Mouse (Mus musculus) heart, adult 2 months (tissue): ENCODE measurements around the gene Ntrk2.

Source experiments
- CTCF ChIP-seq: fragments of 200-600 bp; IDR thresholded peaks from 2 replicates; pipeline ENCODE4 v1.8.1; 2022; ENCODE audit warnings: antibody characterized with exemption, mild to moderate bottlenecking, moderate library complexity
- EP300 ChIP-seq: fragments of 200-500 bp; IDR thresholded peaks from 2 replicates; pipeline ENCODE4 v1.6.1; 2011; ENCODE audit warnings: low read depth, low read length, control low read depth; ENCODE audit not compliant: insufficient read depth

DNA sequence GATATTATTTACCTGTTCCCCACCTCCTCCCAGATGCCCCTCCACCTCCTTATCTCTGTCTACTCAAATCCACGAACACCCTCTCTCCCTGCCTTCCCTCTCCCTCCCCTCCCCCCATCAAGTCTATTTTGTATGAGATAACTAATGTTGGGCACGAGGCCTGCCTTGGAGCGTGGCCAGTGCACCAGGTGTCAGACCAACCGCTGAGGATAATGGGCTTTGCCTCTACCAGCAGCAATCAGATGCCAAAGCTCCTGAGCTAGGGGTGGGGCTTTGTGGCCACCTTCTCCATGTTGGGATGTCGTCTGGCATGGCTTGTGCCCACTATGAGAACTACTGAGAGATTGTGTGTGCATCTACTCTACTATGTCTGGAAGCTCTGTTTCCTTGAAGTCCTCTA is 161.8 kb downstream of the Ntrk2 start:
- TF ChIP-seq EP300 (no peak), CTCF (no peak)
